Mouse (Mus musculus) intestine, embryonic 14.5 days (tissue): Measurements from ENCODE around the gene Oscar. TPM values are rescaled to one million over a fixed set of nuclear protein-coding genes. Genes with fewer than 3 reads are reported as not detected.

Experiments
- ATAC-seq: fragments of 200-750 bp; cut with Nextera tagmentation; replicated peaks from 2 replicates; pipeline ENCODE4 v1.8.0; 2017; ENCODE audit warnings: low read depth, moderate number of reproducible peaks, moderate TSS enrichment, moderate library complexity; ENCODE audit not compliant: low FRiP score, low TSS enrichment
- DNase-seq: peaks from one replicate; pipeline ENCODE4 v3.0.0-alpha.2; 2018; ENCODE audit warnings: low spot score
- H3K27ac ChIP-seq: fragments of 300-500 bp; sonication (generic); 2 replicates; pipeline ENCODE4 v1.5.1; 2014; ENCODE audit warnings: low read depth, mild to moderate bottlenecking, control low read depth
- H3K27me3 ChIP-seq: fragments of 300-500 bp; sonication (generic); replicated peaks from 2 replicates; pipeline ENCODE4 v1.6.1; 2014; ENCODE audit warnings: low read length, control low read depth; ENCODE audit not compliant: control insufficient read depth, insufficient read depth
- H3K36me3 ChIP-seq: fragments of 300-500 bp; sonication (generic); 2 replicates; pipeline ENCODE4 v1.6.1; 2014; ENCODE audit warnings: low read length, control low read depth; ENCODE audit not compliant: control insufficient read depth, insufficient read depth
- H3K4me1 ChIP-seq: fragments of 300-500 bp; sonication (generic); replicated peaks from 2 replicates; pipeline ENCODE4 v1.6.1; 2014; ENCODE audit warnings: low read length, control low read depth, mixed read lengths; ENCODE audit not compliant: control insufficient read depth, insufficient read depth
- H3K4me2 ChIP-seq: fragments of 300-500 bp; sonication (generic); 2 replicates; pipeline ENCODE4 v1.6.1; 2014; ENCODE audit warnings: low read length
- H3K4me3 ChIP-seq: fragments of 300-500 bp; sonication (generic); 2 replicates; pipeline ENCODE4 v1.5.1; 2014; ENCODE audit warnings: low read depth, low read length, control low read depth, mixed read lengths
- H3K9ac ChIP-seq: fragments of 300-500 bp; sonication (generic); 2 replicates; pipeline ENCODE4 v1.6.1; 2014; ENCODE audit warnings: mild to moderate bottlenecking, low read length
- H3K9me3 ChIP-seq: fragments of 300-500 bp; sonication (generic); 2 replicates; pipeline ENCODE4 v1.6.1; 2016; ENCODE audit warnings: low read length, control low read depth; ENCODE audit not compliant: control insufficient read depth
- WGBS: fragments of 180-500 bp; shearing (Covaris S2); extraction: QIAGEN DNeasy Blood & Tissue Kit; methylation state at CpG from one replicate; pipeline ENCODE4 v1.1.7; 2014; 5-methylcytosine and 5-hydroxymethylcytosine counted together
- polyA plus RNA-seq: library from polyadenylated mRNA; unstranded; fragments of >200 nt; fragmentation: Nextera tagmentation; extraction: Ambion mirVana; gene quantifications from 2 replicates; pipeline ENCODE4 v1.2.1, GENCODE M21; 2014

Gene Oscar
- polyA plus RNA-seq, 1 experiment from 2014 or later = 0.09 TPM

GRCm38 (mm10) chr7:3644672-3645487 is 28.9 kb upstream of the Oscar start, which contains the start of gene Cnot3:
TSS of gene Cnot3 (plus strand) at chr7:3645268.
- H3K27me3 ChIP-seq = no peaks in the 10 kb centered on the region
- peak; percentile 95 for DNase-seq
- peaks cover 27% of the 10 kb centered on the region for H3K36me3 ChIP-seq
- H3K27ac ChIP-seq = peak within 1 kb of the TSS; percentile 98
- ATAC-seq = peak; percentile 99
- H3K9ac ChIP-seq = peak within 1 kb of the TSS; percentile 97
- peak within 1 kb of the TSS; percentile 88 for H3K4me2 ChIP-seq
- H3K4me3 ChIP-seq = peak within 1 kb of the TSS; percentile 88
- H3K4me1 ChIP-seq = peaks cover 29% of the 10 kb centered on the region
- no peaks in the 10 kb centered on the region for H3K9me3 ChIP-seq
- WGBS = under 1% methylated on average over 50 of the region's 58 CpGs

DNA sequence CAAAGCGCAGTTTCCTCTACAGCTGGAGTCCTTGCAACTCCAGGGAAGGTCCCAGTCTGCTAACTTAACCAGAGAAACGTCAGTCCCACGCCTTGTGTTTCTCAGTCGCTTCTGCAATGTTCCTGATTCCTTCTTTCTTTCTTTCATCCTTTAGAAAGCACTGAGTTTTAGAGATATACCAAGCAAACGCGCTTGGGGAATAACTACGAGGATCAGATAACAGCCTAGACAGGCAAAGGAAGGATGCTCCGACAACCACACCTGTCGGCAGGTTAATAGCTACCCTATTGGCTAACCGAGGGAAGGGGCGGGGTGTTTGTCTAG is 28.4 kb upstream of the Oscar start:
- Histone ChIP-seq H3K4me2 (peak overlapping the region; percentile 53), H3K4me3 (peak overlapping the region; percentile 35), H3K9ac (no peak overlapping the region), H3K9me3 (no peaks in the 10 kb centered on the region), H3K4me1 (peaks cover 29% of the 10 kb centered on the region), H3K36me3 (peaks cover 29% of the 10 kb centered on the region), H3K27ac (peak overlapping the region; percentile 29; the same call in 1 of the 2 replicates), H3K27me3 (no peaks in the 10 kb centered on the region)
- under 1% methylated on average over 11 of the region's 11 CpGs for WGBS
- ATAC-seq = no peak
- no peak for DNase-seq

DNA sequence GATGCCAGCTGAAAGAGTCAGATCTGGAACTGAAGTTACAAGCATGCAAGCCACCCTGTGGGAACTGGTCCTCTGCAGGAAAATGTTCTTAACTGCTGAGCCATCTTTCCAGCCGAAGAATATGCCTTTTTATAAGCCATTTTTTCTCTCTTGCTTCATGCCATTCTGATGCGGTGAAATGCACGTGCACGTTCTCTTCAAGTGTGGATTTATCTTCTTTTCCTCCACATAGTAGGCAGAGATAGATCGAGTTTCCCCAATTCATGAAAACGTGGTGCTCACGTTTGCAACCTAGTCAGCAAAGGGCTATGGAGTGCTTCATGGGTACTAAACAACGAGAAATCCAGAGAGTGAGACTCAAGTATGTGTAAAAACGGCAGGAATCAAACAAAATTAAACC is 27.9 kb upstream of the Oscar start:
- H3K9me3 ChIP-seq = no peaks in the 10 kb centered on the region
- no peaks in the 10 kb centered on the region for H3K27me3 ChIP-seq
- H3K9ac ChIP-seq = no peak overlapping the region
- H3K36me3 ChIP-seq = peaks cover 33% of the 10 kb centered on the region
- peak overlapping the region; percentile 35 for H3K4me3 ChIP-seq
- 0 out of 2 replicates have a peak overlapping the region, but pooled peaks have one; percentile 29 for H3K27ac ChIP-seq
- DNase-seq (no peak), ATAC-seq (no peak)
- H3K4me2 ChIP-seq = peak overlapping the region; percentile 53
- 19% methylated on average over 9 of the region's 9 CpGs for WGBS
- H3K4me1 ChIP-seq = peaks cover 29% of the 10 kb centered on the region

DNA sequence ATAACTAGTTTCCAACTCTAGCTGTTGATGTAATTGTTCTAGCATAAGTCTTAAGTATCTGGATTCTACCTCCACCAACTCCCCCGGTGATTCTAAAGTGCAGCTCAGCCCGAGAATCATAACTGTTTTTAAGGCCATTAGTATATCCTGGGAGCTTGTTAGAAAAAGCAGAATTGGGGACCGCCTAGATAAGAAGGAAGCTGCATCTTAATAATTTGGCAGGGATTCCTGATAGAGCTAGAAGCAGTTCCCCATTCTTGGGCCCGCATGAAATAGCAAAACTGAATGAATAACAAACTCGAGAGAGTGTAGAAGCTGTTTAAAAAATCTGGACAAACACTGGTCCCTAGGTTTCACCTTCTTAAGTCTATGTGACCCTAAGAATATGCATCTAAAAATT is 27.5 kb upstream of the Oscar start:
- Histone ChIP-seq H3K9ac (no peak overlapping the region), H3K9me3 (no peaks in the 10 kb centered on the region), H3K36me3 (peaks cover 38% of the 10 kb centered on the region), H3K4me3 (no peak overlapping the region), H3K27me3 (no peaks in the 10 kb centered on the region), H3K4me2 (no peak overlapping the region), H3K27ac (no peak overlapping the region), H3K4me1 (peaks cover 27% of the 10 kb centered on the region)
- ATAC-seq = no peak
- 67% methylated on average over 5 of the region's 5 CpGs for WGBS
- no peak for DNase-seq

- H3K4me2 ChIP-seq = peak overlapping the region; percentile 78
- no peak overlapping the region for H3K27ac ChIP-seq
- no peaks in the 10 kb centered on the region for H3K27me3 ChIP-seq
- H3K9me3 ChIP-seq = no peaks in the 10 kb centered on the region
- peaks cover 14% of the 10 kb centered on the region for H3K4me1 ChIP-seq
- H3K4me3 ChIP-seq = peak overlapping the region; percentile 68
- peak overlapping the region; percentile 73 for H3K9ac ChIP-seq
- peaks cover 42% of the 10 kb centered on the region for H3K36me3 ChIP-seq
- DNase-seq = no peak
- ATAC-seq = peak; percentile 3; the same call in 1 of the 2 replicates
- 58% methylated on average over 3 of the region's 3 CpGs for WGBS
Observed at GRCm38 (mm10) chr7:3630478-3630815, 14.5 kb upstream of the Oscar start.

GRCm38 (mm10) chr7:3629543-3630477 is 13.9 kb upstream of the Oscar start, which contains the start of the genes Tfpt and Prpf31:
TSS of gene Tfpt (minus strand) at chr7:3629929.
TSS of gene Prpf31 (plus strand) at chr7:3629985.
- Histone ChIP-seq H3K4me3 (peak within 1 kb of the TSS; percentile 68), H3K27ac (peak within 1 kb of the TSS; percentile 67), H3K36me3 (peaks cover 42% of the 10 kb centered on the region), H3K27me3 (no peaks in the 10 kb centered on the region), H3K9ac (peak within 1 kb of the TSS; percentile 73), H3K4me1 (peaks cover 14% of the 10 kb centered on the region), H3K4me2 (peak within 1 kb of the TSS; percentile 97), H3K9me3 (no peaks in the 10 kb centered on the region)
- DNase-seq (peak; percentile 98), ATAC-seq (peak; percentile 90)
- WGBS = 1% methylated on average over 47 of the region's 47 CpGs

- WGBS = 34% methylated on average over 4 of the region's 4 CpGs
- no peak for DNase-seq
- peak; percentile 24; the same call in 1 of the 2 replicates for ATAC-seq
- Histone ChIP-seq H3K27me3 (no peaks in the 10 kb centered on the region), H3K9me3 (no peaks in the 10 kb centered on the region), H3K4me2 (peak overlapping the region; percentile 97), H3K36me3 (peaks cover 44% of the 10 kb centered on the region), H3K4me1 (peaks cover 14% of the 10 kb centered on the region), H3K9ac (peak overlapping the region; percentile 73), H3K4me3 (peak overlapping the region; percentile 68), H3K27ac (no peak overlapping the region)
Observed at GRCm38 (mm10) chr7:3629030-3629429, 13.1 kb upstream of the Oscar start.

DNA sequence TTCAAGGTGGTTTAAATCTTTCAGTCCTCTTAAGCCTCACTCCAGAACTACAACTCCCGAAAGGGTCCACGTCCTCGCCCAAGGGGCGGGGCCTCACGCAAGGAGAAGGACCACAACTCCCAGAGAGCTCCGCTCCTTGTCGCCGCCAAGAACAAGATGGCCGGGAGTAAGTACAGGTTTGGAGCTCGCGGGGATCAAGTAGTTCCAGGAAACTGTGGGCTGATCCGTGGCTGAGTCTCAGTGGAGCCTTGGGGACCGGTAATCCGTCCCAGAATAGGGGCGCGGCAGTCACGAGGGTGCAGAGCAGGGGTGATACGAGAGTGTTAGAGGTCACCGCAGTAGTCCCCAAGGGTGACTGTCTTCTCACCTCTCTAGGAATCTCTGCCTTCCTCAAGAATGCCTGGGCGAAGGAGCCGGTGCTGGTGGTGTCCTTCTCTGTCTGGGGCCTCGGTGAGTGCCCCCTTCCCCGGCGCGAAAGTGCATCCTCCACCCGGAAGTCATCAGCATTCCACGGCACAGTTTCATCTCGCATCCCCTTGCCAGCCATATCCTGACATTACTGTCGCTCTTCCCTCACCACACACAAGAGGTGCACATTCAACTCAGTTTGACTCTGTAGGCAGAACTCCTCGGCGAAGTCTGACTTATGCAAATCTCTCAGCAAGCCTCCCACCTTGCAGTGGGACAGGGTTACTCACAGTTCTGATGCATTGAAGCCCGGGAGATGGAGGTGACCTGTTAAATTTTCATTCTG is 1.5 kb upstream of the Oscar start, which contains the start of gene Ndufa3:
TSS of gene Ndufa3 (plus strand) at position 132 of the 754 bp plus-strand sequence.
- H3K4me1 ChIP-seq = peaks cover 7% of the 10 kb centered on the region; the same call in 1 of the 2 replicates
- under 1% methylated on average over 32 of the region's 32 CpGs for WGBS
- H3K27me3 ChIP-seq = no peaks in the 10 kb centered on the region
- peak within 1 kb of the TSS; percentile 85 for H3K4me2 ChIP-seq
- H3K27ac ChIP-seq = peak within 1 kb of the TSS; percentile 51; the same call in 1 of the 2 replicates
- peak; percentile 86 for DNase-seq
- H3K4me3 ChIP-seq = peak within 1 kb of the TSS; percentile 72
- ATAC-seq = peak; percentile 96
- peak within 1 kb of the TSS; percentile 84 for H3K9ac ChIP-seq
- H3K9me3 ChIP-seq = no peaks in the 10 kb centered on the region
- peaks cover 32% of the 10 kb centered on the region for H3K36me3 ChIP-seq
